Mouse (Mus musculus) megakaryocyte, embryonic 14.5 days (primary cell): ENCODE data around the gene Uba52.

Source experiments
- FLI1 ChIP-seq: IDR thresholded peaks from 2 replicates; pipeline ENCODE4 v1.6.1; 2012; ENCODE audit warnings: low read length, inconsistent platforms, mixed read lengths
- GATA1 ChIP-seq: IDR thresholded peaks from 3 replicates; pipeline ENCODE4 v1.6.1; 2012; ENCODE audit warnings: mixed read lengths, low read length, inconsistent platforms, borderline replicate concordance

- TF ChIP-seq GATA1 (no peak), FLI1 (no peak)
These were observed 42.7 kb downstream of the Uba52 start for GRCm38 (mm10) chr8:70467907-70468306.
